Mouse (Mus musculus) right cerebral cortex, postnatal 14 days (tissue): ENCODE measurements around the gene Ccna2.

Experiments
- DNase-seq: peaks from one replicate; pipeline ENCODE4 v3.0.0; 2022

The Ccna2 gene

GRCm38 (mm10) chr3:36532738-36533137 lies 39.2 kb downstream of the Ccna2 start:
- no peak for DNase-seq

GRCm38 (mm10) chr3:36531979-36532542 lies 39.9 kb downstream of the Ccna2 start:
- DNase-seq = no peak

- DNase-seq = peak; percentile 37
Observed at GRCm38 (mm10) chr3:36531242-36531641, 40.7 kb downstream of the Ccna2 start.

GRCm38 (mm10) chr3:36530781-36531180 lies 41.2 kb downstream of the Ccna2 start:
- no peak for DNase-seq

GRCm38 (mm10) chr3:36530345-36530744 lies 41.6 kb downstream of the Ccna2 start:
- DNase-seq = peak; percentile 71

GRCm38 (mm10) chr3:36524466-36524865 lies 47.5 kb downstream of the Ccna2 start:
- DNase-seq = no peak

- no peak for DNase-seq
Observed at GRCm38 (mm10) chr3:36522137-36522536, 49.8 kb downstream of the Ccna2 start.

GRCm38 (mm10) chr3:36521073-36522060 lies 50.6 kb downstream of the Ccna2 start, which contains the start of gene Gm11549:
Gene Gm11549 (minus strand): TSS chr3:36521813.
- DNase-seq = peak; percentile 50

GRCm38 (mm10) chr3:36516196-36516595 lies 55.8 kb downstream of the Ccna2 start:
- no peak for DNase-seq
